Mouse (Mus musculus): Measurements from ENCODE around the gene Ddx20. TPM values are rescaled to one million over a fixed set of nuclear protein-coding genes. Genes with fewer than 3 reads are reported as not detected.

Ddx20 gene
- polyA plus RNA-seq, 1 experiment: 19.6 TPM

GRCm38 (mm10) chr3:105697148-105697441, 9.7 kb upstream of the Ddx20 start:
- TF ChIP-seq CTCF (IDR thresholded peaks at IDR 0.05; ENCODE audit: borderline replicate concordance, insufficient read depth, low read length) (no peak), POLR2A (IDR thresholded peaks at IDR 0.05; ENCODE audit: low read depth, low read length) (no peak)
- Histone ChIP-seq H3K4me1 (ENCODE audit: control insufficient read depth, insufficient read depth, low read length) (no peaks in the 10 kb centered on the region), H3K27ac (ENCODE audit: insufficient read depth, low read length) (no peak overlapping the region), H3K4me3 (ENCODE audit: insufficient read depth, low read length) (no peak overlapping the region)

- H3K27ac ChIP-seq (ENCODE audit: insufficient read depth, low read length): no peak overlapping the region
- no peaks in the 10 kb centered on the region for H3K4me1 ChIP-seq (ENCODE audit: control insufficient read depth, insufficient read depth, low read length)
- no peak overlapping the region for H3K4me3 ChIP-seq (ENCODE audit: insufficient read depth, low read length)
- no peak for TF ChIP-seq CTCF (IDR thresholded peaks at IDR 0.05; ENCODE audit: borderline replicate concordance, insufficient read depth, low read length)
These were observed 9.2 kb upstream of the Ddx20 start for GRCm38 (mm10) chr3:105696387-105697147.

- Histone ChIP-seq H3K4me1 (ENCODE audit: control insufficient read depth, insufficient read depth, low read length) (no peaks in the 10 kb centered on the region), H3K27ac (ENCODE audit: insufficient read depth, low read length) (no peak overlapping the region), H3K4me3 (ENCODE audit: insufficient read depth, low read length) (no peak overlapping the region)
- TF ChIP-seq POLR2A (IDR thresholded peaks at IDR 0.05; ENCODE audit: low read depth, low read length) (no peak), CTCF (IDR thresholded peaks at IDR 0.05; ENCODE audit: borderline replicate concordance, insufficient read depth, low read length) (no peak)
These were observed 8.4 kb upstream of the Ddx20 start for GRCm38 (mm10) chr3:105695476-105696386.

GRCm38 (mm10) chr3:105693327-105694080, 6.1 kb upstream of the Ddx20 start:
- Histone ChIP-seq H3K27ac (ENCODE audit: insufficient read depth, low read length) (no peak overlapping the region), H3K4me1 (ENCODE audit: control insufficient read depth, insufficient read depth, low read length) (no peaks in the 10 kb centered on the region), H3K4me3 (ENCODE audit: insufficient read depth, low read length) (no peak overlapping the region)
- TF ChIP-seq POLR2A (IDR thresholded peaks at IDR 0.05; ENCODE audit: low read depth, low read length) (no peak), CTCF (IDR thresholded peaks at IDR 0.05; ENCODE audit: borderline replicate concordance, insufficient read depth, low read length) (no peak)

GRCm38 (mm10) chr3:105688536-105688935, 1.2 kb upstream of the Ddx20 start:
- Histone ChIP-seq H3K27ac (ENCODE audit: insufficient read depth, low read length) (no peak overlapping the region), H3K4me1 (ENCODE audit: control insufficient read depth, insufficient read depth, low read length) (no peaks in the 10 kb centered on the region), H3K4me3 (ENCODE audit: insufficient read depth, low read length) (no peak overlapping the region)
- no peak for TF ChIP-seq CTCF (IDR thresholded peaks at IDR 0.05; ENCODE audit: borderline replicate concordance, insufficient read depth, low read length)
- no peak for TF ChIP-seq POLR2A (IDR thresholded peaks at IDR 0.05; ENCODE audit: low read depth, low read length)

GRCm38 (mm10) chr3:105686394-105687323, 715 bp downstream of the Ddx20 start:
- no peak for TF ChIP-seq CTCF (IDR thresholded peaks at IDR 0.05; ENCODE audit: borderline replicate concordance, insufficient read depth, low read length)
- no peak for TF ChIP-seq POLR2A (IDR thresholded peaks at IDR 0.05; ENCODE audit: low read depth, low read length)
- peak overlapping the region; percentile 99 for H3K4me3 ChIP-seq (ENCODE audit: insufficient read depth, low read length)

GRCm38 (mm10) chr3:105680346-105680745, 7.0 kb downstream of the Ddx20 start:
- no peak overlapping the region for H3K27ac ChIP-seq (ENCODE audit: insufficient read depth, low read length)
- no peak for TF ChIP-seq POLR2A (IDR thresholded peaks at IDR 0.05; ENCODE audit: low read depth, low read length)
- no peak for TF ChIP-seq CTCF (IDR thresholded peaks at IDR 0.05; ENCODE audit: borderline replicate concordance, insufficient read depth, low read length)
- no peak overlapping the region for H3K4me3 ChIP-seq (ENCODE audit: insufficient read depth, low read length)
- no peaks in the 10 kb centered on the region for H3K4me1 ChIP-seq (ENCODE audit: control insufficient read depth, insufficient read depth, low read length)

More at GRCm38 (mm10) chr3:105686394-105687323, 715 bp downstream of the Ddx20 start:
- no peaks in the 10 kb centered on the region for H3K4me1 ChIP-seq (ENCODE audit: control insufficient read depth, insufficient read depth, low read length)
- H3K27ac ChIP-seq (ENCODE audit: insufficient read depth, low read length): no peak overlapping the region

GRCm38 (mm10) chr3:105675932-105676331, 11.4 kb downstream of the Ddx20 start:
- Histone ChIP-seq H3K4me1 (ENCODE audit: control insufficient read depth, insufficient read depth, low read length) (no peaks in the 10 kb centered on the region), H3K4me3 (ENCODE audit: insufficient read depth, low read length) (no peak overlapping the region), H3K27ac (ENCODE audit: insufficient read depth, low read length) (no peak overlapping the region)
- TF ChIP-seq CTCF (IDR thresholded peaks at IDR 0.05; ENCODE audit: borderline replicate concordance, insufficient read depth, low read length) (no peak), POLR2A (IDR thresholded peaks at IDR 0.05; ENCODE audit: low read depth, low read length) (no peak)
